Mouse (Mus musculus): Measurements from ENCODE around the gene Snx5. TPM values are rescaled to one million over a fixed set of nuclear protein-coding genes. Genes with fewer than 3 reads are reported as not detected.

Snx5 gene
- total RNA-seq, 4 experiments from 2014 or later = 56.1 to 62.3 (median 59.5) TPM

- no peak for DNase-seq (ENCODE audit: low spot score)
These were observed 3.5 kb downstream of the Snx5 start for GRCm38 (mm10) chr2:144267004-144267730.

- DNase-seq (ENCODE audit: low spot score) = peak; percentile 36
These were observed 4.6 kb downstream of the Snx5 start for GRCm38 (mm10) chr2:144265916-144266683.

- no peak for DNase-seq (ENCODE audit: low spot score)
These were observed 5.6 kb downstream of the Snx5 start for GRCm38 (mm10) chr2:144265120-144265488.

GRCm38 (mm10) chr2:144264398-144265119, 6.1 kb downstream of the Snx5 start:
- no peak for DNase-seq (ENCODE audit: low spot score)

GRCm38 (mm10) chr2:144262837-144263236, 7.9 kb downstream of the Snx5 start:
- no peak for DNase-seq (ENCODE audit: low spot score)

GRCm38 (mm10) chr2:144250111-144250510, 20.6 kb downstream of the Snx5 start:
- no peak for DNase-seq (ENCODE audit: low spot score)

GRCm38 (mm10) chr2:144248613-144249376, 21.9 kb downstream of the Snx5 start:
- DNase-seq (ENCODE audit: low spot score) = no peak

- DNase-seq (ENCODE audit: low spot score) = peak; percentile 72
These were observed 23.2 kb downstream of the Snx5 start for GRCm38 (mm10) chr2:144247337-144247978.

GRCm38 (mm10) chr2:144246270-144246669, 24.4 kb downstream of the Snx5 start:
- no peak for DNase-seq (ENCODE audit: low spot score)

GRCm38 (mm10) chr2:144245464-144245863, 25.2 kb downstream of the Snx5 start:
- no peak for DNase-seq (ENCODE audit: low spot score)

GRCm38 (mm10) chr2:144240095-144240899, 30.4 kb downstream of the Snx5 start:
- DNase-seq (ENCODE audit: low spot score) = no peak

GRCm38 (mm10) chr2:144239318-144239717, 31.4 kb downstream of the Snx5 start:
- no peak for DNase-seq (ENCODE audit: low spot score)

GRCm38 (mm10) chr2:144238341-144238740, 32.4 kb downstream of the Snx5 start:
- peak; percentile 78 for DNase-seq (ENCODE audit: low spot score)

- no peak for DNase-seq (ENCODE audit: low spot score)
These were observed 33.7 kb downstream of the Snx5 start for GRCm38 (mm10) chr2:144236791-144237584.

- no peak for DNase-seq (ENCODE audit: low spot score)
These were observed 34.9 kb downstream of the Snx5 start for GRCm38 (mm10) chr2:144235776-144236175.

- DNase-seq (ENCODE audit: low spot score) = no peak
These were observed 37.2 kb downstream of the Snx5 start for GRCm38 (mm10) chr2:144233534-144233933.

GRCm38 (mm10) chr2:144231115-144231514, 39.6 kb downstream of the Snx5 start:
- no peak for DNase-seq (ENCODE audit: low spot score)

- DNase-seq (ENCODE audit: low spot score) = no peak
These were observed 40.2 kb downstream of the Snx5 start for GRCm38 (mm10) chr2:144230498-144230897.

- DNase-seq (ENCODE audit: low spot score) = no peak
These were observed 41.1 kb downstream of the Snx5 start for GRCm38 (mm10) chr2:144229647-144230046.
